Mouse (Mus musculus): ENCODE data around the gene Maats1.
"Not testable (repeated sequence)": the region's sequence is repeated elsewhere in the genome, so short reads cannot be mapped to it uniquely, and the experiment has no call there.

Gene Maats1

GRCm38 (mm10) chr16:38348217-38348761 lies 6.3 kb upstream of the Maats1 start:
- DNase-seq (ENCODE audit: low spot score): no peak

- DNase-seq (ENCODE audit: low spot score): no peak
Observed at GRCm38 (mm10) chr16:38347588-38347987, 5.6 kb upstream of the Maats1 start.

GRCm38 (mm10) chr16:38346529-38347325 lies 4.8 kb upstream of the Maats1 start, which contains the start of the genes Cox17 and Gm21987:
Gene Cox17 (plus strand): TSS chr16:38346991.
Gene Gm21987 (plus strand): TSS chr16:38347040.
- peak; percentile 92 for DNase-seq (ENCODE audit: low spot score)

GRCm38 (mm10) chr16:38344941-38345725 lies 3.2 kb upstream of the Maats1 start:
- peak; percentile 57 for DNase-seq (ENCODE audit: low spot score)

GRCm38 (mm10) chr16:38338077-38338476 lies 3.9 kb downstream of the Maats1 start:
- DNase-seq (ENCODE audit: low spot score): not testable (repeated sequence)

GRCm38 (mm10) chr16:38334431-38334830 lies 7.5 kb downstream of the Maats1 start:
- peak; percentile 77 for DNase-seq (ENCODE audit: low spot score)

- DNase-seq (ENCODE audit: low spot score): no peak
Observed at GRCm38 (mm10) chr16:38329340-38329739, 12.6 kb downstream of the Maats1 start.

GRCm38 (mm10) chr16:38326778-38327397 lies 15.1 kb downstream of the Maats1 start:
- no peak for DNase-seq (ENCODE audit: low spot score)

GRCm38 (mm10) chr16:38324311-38324710 lies 17.6 kb downstream of the Maats1 start:
- no peak for DNase-seq (ENCODE audit: low spot score)

GRCm38 (mm10) chr16:38321452-38321935 lies 20.4 kb downstream of the Maats1 start:
- no peak for DNase-seq (ENCODE audit: low spot score)

GRCm38 (mm10) chr16:38319087-38319486 lies 22.9 kb downstream of the Maats1 start:
- no peak for DNase-seq (ENCODE audit: low spot score)

- no peak for DNase-seq (ENCODE audit: low spot score)
Observed at GRCm38 (mm10) chr16:38318492-38318891, 23.5 kb downstream of the Maats1 start.

GRCm38 (mm10) chr16:38308195-38308594 lies 33.7 kb downstream of the Maats1 start:
- DNase-seq (ENCODE audit: low spot score): no peak

- no peak for DNase-seq (ENCODE audit: low spot score)
Observed at GRCm38 (mm10) chr16:38307651-38308050, 34.3 kb downstream of the Maats1 start.

GRCm38 (mm10) chr16:38307221-38307605 lies 34.7 kb downstream of the Maats1 start:
- no peak for DNase-seq (ENCODE audit: low spot score)

GRCm38 (mm10) chr16:38306571-38307220 lies 35.2 kb downstream of the Maats1 start:
- DNase-seq (ENCODE audit: low spot score): peak; percentile 18

GRCm38 (mm10) chr16:38304460-38305194 lies 37.3 kb downstream of the Maats1 start:
- DNase-seq (ENCODE audit: low spot score): peak; percentile 26

GRCm38 (mm10) chr16:38302367-38302766 lies 39.6 kb downstream of the Maats1 start:
- no peak for DNase-seq (ENCODE audit: low spot score)

- DNase-seq (ENCODE audit: low spot score): no peak
Observed at GRCm38 (mm10) chr16:38298410-38298809, 43.5 kb downstream of the Maats1 start.

GRCm38 (mm10) chr16:38295349-38295930 lies 46.5 kb downstream of the Maats1 start:
- no peak for DNase-seq (ENCODE audit: low spot score)
